Mouse (Mus musculus) megakaryocyte-erythroid progenitor cell, adult 5 weeks (primary cell): ENCODE results near the gene Spta1. TPM values are rescaled to one million over a fixed set of nuclear protein-coding genes. Genes with fewer than 3 reads are reported as not detected.

ENCODE experiments used
- polyA plus RNA-seq: library from polyadenylated mRNA; stranded (reverse); fragments of >175 nt; gene quantifications from 2 replicates; pipeline ENCODE4 v1.2.3, GENCODE M21; 2012

Gene Spta1
- polyA plus RNA-seq = 0.28 and 0.40 TPM in 2 replicates

DNA sequence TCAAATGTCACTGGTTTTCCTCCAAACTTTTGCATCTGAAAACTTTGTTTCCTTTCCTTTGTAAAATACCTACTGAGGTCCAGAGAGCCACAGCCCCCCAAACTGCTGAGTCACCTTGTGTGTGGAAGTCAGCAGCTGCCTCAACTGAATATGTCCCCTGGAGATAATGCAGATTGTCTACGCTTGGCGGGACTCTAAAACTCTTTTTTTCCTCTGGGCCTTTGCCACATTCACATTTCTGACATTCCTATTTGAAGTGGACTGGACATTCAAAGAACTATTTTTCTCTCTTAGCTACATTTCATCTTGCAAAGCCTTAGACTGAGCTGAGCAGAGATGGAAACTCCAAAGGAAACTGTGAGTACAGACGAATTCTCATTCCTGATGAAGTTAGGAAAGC is at the start of gene Spta1:
Spta1 (plus strand) TSS at position 172 of the 400 bp plus-strand sequence.

DNA sequence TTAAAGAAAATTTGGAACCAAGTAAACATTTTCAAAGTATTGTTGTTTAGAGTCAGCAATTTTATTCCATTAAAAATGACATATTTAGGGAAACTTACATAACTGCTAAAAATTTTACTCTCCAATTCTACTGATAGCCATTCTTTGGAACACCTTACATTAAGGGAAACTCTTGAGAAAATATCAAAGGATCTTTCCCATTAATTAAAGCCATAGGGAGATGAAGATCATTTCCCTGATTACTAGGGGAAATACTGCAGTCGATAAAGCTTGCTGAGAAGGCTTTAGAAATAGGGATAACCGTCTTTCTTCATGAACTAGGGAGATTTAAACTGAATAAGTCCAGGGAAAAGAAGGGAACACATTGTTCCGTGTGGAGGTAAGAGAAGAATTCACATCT is 41.4 kb upstream of the Spta1 start, which contains the start of gene Olfr424:
Olfr424 (plus strand) TSS at position 301 of the 400 bp plus-strand sequence.

DNA sequence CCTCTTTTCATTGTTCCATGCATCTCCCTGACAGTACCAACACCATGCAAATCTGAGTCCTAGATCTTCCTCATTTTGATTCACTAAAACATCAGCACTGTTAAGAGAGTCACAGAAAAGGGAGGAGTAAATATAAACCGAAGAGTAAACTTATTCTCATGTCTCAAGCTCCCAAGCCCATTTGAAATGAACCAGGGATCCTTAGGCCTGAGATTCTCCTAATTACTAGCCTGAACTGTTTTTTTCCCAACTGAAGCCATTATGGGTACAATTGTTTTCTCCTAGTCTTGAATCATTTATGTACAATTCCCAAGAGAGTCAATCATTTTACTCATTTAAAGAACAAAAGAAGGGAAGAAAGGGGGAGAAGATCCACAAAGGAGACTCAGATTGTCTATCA is 17.2 kb upstream of the Spta1 start, which contains the start of gene Olfr420:
Olfr420 (plus strand) TSS at position 301 of the 400 bp plus-strand sequence.

DNA sequence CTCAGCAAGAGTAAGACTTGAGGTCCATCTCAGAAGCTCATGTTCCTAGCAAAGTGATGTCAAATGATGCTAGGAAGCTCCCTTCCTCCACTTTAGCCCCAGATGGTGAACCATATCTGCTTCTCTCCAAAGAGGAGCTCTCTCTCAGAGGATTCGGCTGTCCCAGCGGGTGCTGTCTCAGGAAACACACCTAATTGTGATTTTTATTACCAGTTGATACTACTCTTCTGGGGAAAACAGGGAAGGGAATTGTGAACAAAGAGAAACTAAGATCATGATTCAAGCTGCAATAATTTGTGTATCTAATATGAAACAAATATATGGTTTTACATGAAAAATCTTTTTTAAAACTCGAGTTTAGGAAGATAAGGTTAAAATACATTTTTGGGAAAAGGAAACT is 79.4 kb downstream of the Spta1 start, which contains the start of gene Olfr419:
Olfr419 (minus strand) TSS at position 101 of the 400 bp plus-strand sequence.

Other genes starting within 250 kb of the Spta1 start
- 22.6 and 23.7 TPM in 2 replicates for gene Mndal, start 230.3 kb upstream of the Spta1 start, polyA plus RNA-seq
- gene Ifi203, start 230.1 kb upstream of the Spta1 start, polyA plus RNA-seq = 3.7 and 4.4 TPM in 2 replicates
- not detected in 2 replicates for gene Ifi202b, start 190.0 kb upstream of the Spta1 start, polyA plus RNA-seq
- 0.77 and 1.0 TPM in 2 replicates for gene Ifi205, start 141.0 kb upstream of the Spta1 start, polyA plus RNA-seq
- not detected in 2 replicates for gene Olfr433, start 132.1 kb upstream of the Spta1 start, polyA plus RNA-seq
- gene Olfr432, start 123.6 kb upstream of the Spta1 start, polyA plus RNA-seq = not detected in 2 replicates
- gene Olfr430, start 106.2 kb upstream of the Spta1 start, polyA plus RNA-seq = not detected in 2 replicates
- not detected in 2 replicates for gene Olfr429, start 88.4 kb upstream of the Spta1 start, polyA plus RNA-seq
- gene Olfr427, start 75.9 kb upstream of the Spta1 start, polyA plus RNA-seq = 0.10 TPM in 1 of 2 replicates, not detected in the other
- gene Olfr231, start 51.6 kb upstream of the Spta1 start, polyA plus RNA-seq = 0.02 TPM in 1 of 2 replicates, not detected in the other
- gene Olfr424, start 41.3 kb upstream of the Spta1 start, polyA plus RNA-seq = not detected in 2 replicates
- gene Olfr420, start 17.1 kb upstream of the Spta1 start, polyA plus RNA-seq = not detected in 2 replicates
- gene Olfr419, start 79.3 kb downstream of the Spta1 start, polyA plus RNA-seq = not detected in 2 replicates
- not detected in 2 replicates for gene Mptx1, start 157.7 kb downstream of the Spta1 start, polyA plus RNA-seq
- 0.02 TPM in 1 of 2 replicates, not detected in the other for gene Olfr417, start 192.3 kb downstream of the Spta1 start, polyA plus RNA-seq
- not detected in 2 replicates for gene Olfr248, start 218.3 kb downstream of the Spta1 start, polyA plus RNA-seq